Mouse (Mus musculus): ENCODE measurements at regions not wholly inside any gene's neighbourhood (a gene's known extent, or its start where the extent isn't known, plus 50 kb on each side); places are given as distances from the start of the nearest gene placed in this dataset.

GRCm38 (mm10) chr4:71356714-71357113, 401.1 kb downstream of the Gm11232 start:
- TF ChIP-seq CTCF (IDR thresholded peaks at IDR 0.05; ENCODE audit: borderline replicate concordance, control insufficient read depth, extremely low read depth, insufficient read depth, low read length, poor library complexity) (no peak), POLR2A (IDR thresholded peaks at IDR 0.05; ENCODE audit: control insufficient read depth, extremely low read depth, insufficient read depth, low read length, poor library complexity) (no peak)

All from thymus, adult 2 months (tissue).